Mouse (Mus musculus): ENCODE data around the gene Trp73.

Gene Trp73

GRCm38 (mm10) chr4:154042577-154042976, 97.4 kb downstream of the Trp73 start, which contains the start of gene Ccdc27:
Ccdc27 (minus strand) TSS chr4:154042677.
- in situ Hi-C loops (cut with MboI, MseI) = no loop called here

- in situ Hi-C loops (cut with MboI, MseI) = no loop called here
Observed at GRCm38 (mm10) chr4:154037123-154037522, 102.9 kb downstream of the Trp73 start.

GRCm38 (mm10) chr4:154028646-154029045, 111.4 kb downstream of the Trp73 start:
- in situ Hi-C loops (cut with MboI, MseI) = no loop called here

GRCm38 (mm10) chr4:154028066-154028465, 111.9 kb downstream of the Trp73 start:
- in situ Hi-C loops (cut with MboI, MseI) = no loop called here

GRCm38 (mm10) chr4:154026441-154026761, 113.6 kb downstream of the Trp73 start:
- in situ Hi-C loops (cut with MboI, MseI) = no loop called here

- in situ Hi-C loops (cut with MboI, MseI) = no loop called here
Observed at GRCm38 (mm10) chr4:154025641-154026440, 114.2 kb downstream of the Trp73 start, which contains the start of gene Smim1. Smim1 (minus strand) TSS chr4:154026230.

GRCm38 (mm10) chr4:154024729-154025521, 115.1 kb downstream of the Trp73 start:
- in situ Hi-C loops (cut with MboI, MseI) = no loop called here

- in situ Hi-C loops (cut with MboI, MseI) = no loop called here
Observed at GRCm38 (mm10) chr4:154023754-154024601, 116.0 kb downstream of the Trp73 start.

GRCm38 (mm10) chr4:154022844-154023243, 117.2 kb downstream of the Trp73 start:
- in situ Hi-C loops (cut with MboI, MseI) = no loop called here

GRCm38 (mm10) chr4:154022407-154022806, 117.6 kb downstream of the Trp73 start:
- in situ Hi-C loops (cut with MboI, MseI) = no loop called here

GRCm38 (mm10) chr4:154021432-154021831, 118.6 kb downstream of the Trp73 start:
- in situ Hi-C loops (cut with MboI, MseI) = no loop called here

GRCm38 (mm10) chr4:154019571-154019970, 120.4 kb downstream of the Trp73 start:
- in situ Hi-C loops (cut with MboI, MseI) = no loop called here

GRCm38 (mm10) chr4:154015476-154015875, 124.5 kb downstream of the Trp73 start:
- in situ Hi-C loops (cut with MboI, MseI) = no loop called here

- in situ Hi-C loops (cut with MboI, MseI) = no loop called here
Observed at GRCm38 (mm10) chr4:154012132-154012882, 127.7 kb downstream of the Trp73 start.

GRCm38 (mm10) chr4:154011646-154012089, 128.3 kb downstream of the Trp73 start, which contains the start of gene Lrrc47:
Lrrc47 (plus strand) TSS chr4:154011731.
- in situ Hi-C loops (cut with MboI, MseI) = no loop called here

GRCm38 (mm10) chr4:154010907-154011645, 128.9 kb downstream of the Trp73 start:
- in situ Hi-C loops (cut with MboI, MseI) = no loop called here

- in situ Hi-C loops (cut with MboI, MseI) = no loop called here
Observed at GRCm38 (mm10) chr4:154007759-154008158, 132.2 kb downstream of the Trp73 start.

- in situ Hi-C loops (cut with MboI, MseI) = no loop called here
Observed at GRCm38 (mm10) chr4:154006264-154006663, 133.7 kb downstream of the Trp73 start.
